Mouse (Mus musculus): ENCODE results near the gene Snx8.

The Snx8 gene

DNA sequence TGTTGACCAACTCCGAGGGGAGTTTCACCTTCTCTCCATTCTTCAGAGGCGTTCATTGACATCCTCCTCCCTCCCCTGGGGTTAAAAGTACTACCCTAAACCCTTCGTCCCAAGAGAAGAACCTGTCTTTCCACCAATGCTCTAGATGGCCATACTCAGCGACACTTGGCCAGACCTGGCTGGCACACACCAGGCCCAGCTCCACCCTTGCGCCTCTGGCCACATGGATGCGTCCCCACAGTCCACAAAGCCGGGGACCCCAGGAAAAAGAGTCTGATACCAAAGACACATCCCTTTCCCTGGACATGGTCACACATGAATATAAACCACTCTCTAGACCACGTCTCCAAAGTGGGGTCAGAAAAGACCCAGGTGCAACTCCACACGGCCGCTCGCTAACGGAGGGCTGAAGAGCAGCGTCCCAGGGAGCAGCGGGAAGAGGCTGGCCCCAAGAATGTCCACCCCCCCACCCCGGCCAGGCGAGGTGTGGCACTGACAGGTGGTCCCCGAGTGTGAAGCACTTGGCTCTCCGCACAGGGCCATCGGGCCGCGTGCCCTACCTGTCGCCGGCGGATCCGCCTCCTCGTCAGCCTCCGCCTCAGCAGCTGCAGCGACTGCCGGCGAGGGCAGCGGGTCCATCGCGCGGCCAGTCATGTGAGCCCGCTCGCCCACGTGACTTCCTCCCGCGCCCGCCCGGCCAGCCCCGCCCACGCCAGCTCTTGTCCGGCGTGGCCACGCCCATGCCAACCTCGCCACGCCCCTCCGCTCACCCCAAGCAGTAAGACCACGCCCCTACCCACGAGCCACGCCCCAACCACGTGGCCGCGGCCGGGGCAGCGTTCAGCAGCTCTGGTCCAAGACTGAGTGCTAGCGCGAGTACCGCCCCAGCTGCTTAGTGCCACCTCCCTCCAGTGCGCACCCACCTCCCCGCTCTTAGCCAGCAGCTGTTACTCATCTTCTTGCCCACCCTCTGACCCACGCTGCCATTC lies at the start of gene Snx8:
Gene Snx8 (minus strand): TSS at position 675 of the 989 bp plus-strand sequence.
- peak; percentile 96 for DNase-seq (ENCODE audit: low spot score)

DNA sequence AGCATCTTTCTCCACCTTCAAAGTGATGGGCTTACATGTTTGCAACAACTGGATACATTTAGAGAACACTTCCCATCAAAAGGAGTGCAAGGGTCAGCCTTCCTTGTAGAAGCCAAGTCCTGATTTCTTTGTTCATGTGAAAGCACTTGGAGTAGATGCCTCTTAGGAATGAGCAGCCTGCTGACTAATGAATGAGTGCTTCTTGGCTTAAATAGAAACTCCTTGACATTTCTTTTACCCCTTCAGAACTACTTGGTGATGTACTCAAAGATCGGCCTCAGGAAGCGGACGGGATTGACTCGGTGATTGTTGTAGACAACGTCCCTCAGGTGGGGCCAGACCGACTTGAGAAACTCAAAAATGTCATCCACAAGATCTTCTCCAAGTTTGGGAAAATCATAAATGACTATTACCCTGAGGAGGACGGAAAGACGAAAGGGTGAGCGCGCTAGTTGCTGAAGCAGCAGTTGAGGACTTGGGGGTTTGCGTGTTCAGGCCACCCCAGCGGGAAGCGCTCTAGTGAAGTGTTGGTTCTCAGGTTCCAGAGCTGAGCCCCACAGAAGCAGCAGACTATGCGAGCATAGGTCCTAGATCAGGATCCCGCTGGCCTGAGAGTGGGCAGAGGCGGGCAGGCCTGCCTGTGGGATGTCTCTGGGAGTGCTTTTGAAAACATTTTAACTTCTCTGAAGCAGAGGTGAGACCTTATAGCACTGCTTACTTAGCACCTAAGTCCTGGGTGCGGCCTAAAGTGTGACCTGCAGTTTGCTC lies 36.1 kb upstream of the Snx8 start:
- DNase-seq (ENCODE audit: low spot score) = no peak

DNA sequence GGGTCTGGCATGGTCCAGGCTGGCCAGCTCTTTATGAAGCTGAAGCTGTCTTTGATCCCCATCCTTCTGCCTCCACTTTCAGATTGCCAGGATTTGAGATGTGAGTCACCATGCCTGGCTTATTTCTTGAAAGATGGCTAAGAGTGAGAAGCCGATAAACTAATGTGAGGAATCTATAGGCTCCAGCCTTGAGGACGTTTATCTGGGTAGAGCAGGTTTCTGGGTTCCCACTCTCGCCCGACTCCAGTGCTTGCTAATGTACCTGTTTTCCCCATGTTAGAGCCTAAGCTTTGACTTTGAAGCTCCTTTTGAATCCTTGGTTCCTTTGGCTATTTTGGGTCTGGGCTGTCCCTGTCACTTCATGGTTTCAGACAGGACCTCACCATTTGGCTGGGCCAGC lies 31.6 kb upstream of the Snx8 start:
- DNase-seq (ENCODE audit: low spot score) = no peak

DNA sequence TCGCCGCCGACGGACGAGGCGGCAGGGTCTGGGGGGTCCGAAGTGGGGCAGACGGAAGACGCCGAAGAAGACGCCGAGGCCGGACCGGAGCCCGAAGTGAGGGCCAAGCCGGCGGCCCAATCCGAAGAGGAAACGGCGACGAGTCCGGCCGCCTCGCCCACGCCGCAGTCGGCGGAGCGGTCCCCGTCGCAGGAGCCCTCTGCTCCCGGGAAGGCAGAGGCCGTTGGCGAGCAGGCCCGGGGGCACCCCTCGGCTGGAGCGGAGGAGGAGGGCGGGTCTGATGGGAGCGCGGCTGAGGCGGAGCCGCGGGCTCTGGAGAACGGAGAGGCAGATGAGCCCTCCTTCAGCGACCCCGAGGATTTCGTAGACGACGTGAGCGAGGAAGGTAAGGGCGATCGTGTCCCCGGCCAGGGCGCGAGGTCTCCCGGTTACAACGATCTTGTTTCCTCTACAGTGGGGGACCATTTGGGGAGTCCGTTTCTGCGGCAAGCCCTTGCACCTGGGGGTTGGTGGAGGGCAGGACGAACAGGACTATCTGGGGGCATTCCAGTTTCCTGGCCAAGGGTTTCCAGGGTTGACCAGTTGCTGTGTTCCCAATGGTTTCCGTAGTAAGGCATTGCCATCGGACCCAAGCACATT lies 30.5 kb upstream of the Snx8 start:
- DNase-seq (ENCODE audit: low spot score) = peak; percentile 17

DNA sequence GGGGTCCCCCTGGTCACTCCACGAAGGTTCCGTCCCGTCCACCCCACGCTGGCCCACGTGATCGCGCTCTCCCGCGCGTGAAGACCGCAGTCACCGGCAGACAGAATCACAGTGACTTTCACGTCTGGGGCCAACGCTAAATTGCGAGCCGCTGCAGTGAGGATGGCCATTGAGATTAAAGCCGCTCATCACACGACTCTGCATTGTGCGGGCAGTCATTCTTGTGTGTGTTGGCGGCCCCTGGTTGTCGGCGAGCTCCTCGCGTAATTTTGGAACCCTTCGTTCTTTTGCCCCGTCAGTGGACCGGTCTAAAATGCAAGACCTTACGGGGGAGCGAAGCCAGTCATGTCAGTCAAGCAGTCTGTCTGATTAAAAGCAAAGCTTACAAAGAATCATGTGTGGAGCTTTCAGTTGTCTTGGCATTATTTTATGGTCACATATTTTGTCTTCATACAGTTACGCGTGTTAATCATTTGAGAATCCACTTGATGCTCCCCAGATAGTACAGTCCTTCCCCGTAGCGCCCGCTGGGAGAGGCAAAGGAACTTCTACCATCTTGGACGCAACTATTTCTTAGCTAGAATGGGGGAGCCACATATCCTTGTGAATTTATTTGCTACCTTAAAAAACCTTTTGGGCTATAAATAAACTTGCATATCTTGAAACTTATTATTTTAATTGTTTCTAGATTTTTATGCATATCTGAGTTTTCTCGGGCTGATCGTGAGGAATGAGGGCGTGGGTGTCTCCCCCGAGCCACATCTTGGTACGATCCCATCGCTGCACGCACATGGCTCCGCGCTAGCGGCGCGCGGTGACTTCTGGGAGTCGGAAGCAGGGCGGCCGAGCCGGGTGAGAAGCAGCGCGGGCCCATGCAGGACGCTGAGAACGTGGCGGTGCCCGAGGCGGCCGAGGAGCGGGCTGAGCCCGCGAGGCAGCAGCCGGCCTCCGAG lies 29.7 kb upstream of the Snx8 start, which contains the start of gene Eif3b:
Gene Eif3b (plus strand): TSS at position 840 of the 953 bp plus-strand sequence.
- DNase-seq (ENCODE audit: low spot score) = peak; percentile 78

DNA sequence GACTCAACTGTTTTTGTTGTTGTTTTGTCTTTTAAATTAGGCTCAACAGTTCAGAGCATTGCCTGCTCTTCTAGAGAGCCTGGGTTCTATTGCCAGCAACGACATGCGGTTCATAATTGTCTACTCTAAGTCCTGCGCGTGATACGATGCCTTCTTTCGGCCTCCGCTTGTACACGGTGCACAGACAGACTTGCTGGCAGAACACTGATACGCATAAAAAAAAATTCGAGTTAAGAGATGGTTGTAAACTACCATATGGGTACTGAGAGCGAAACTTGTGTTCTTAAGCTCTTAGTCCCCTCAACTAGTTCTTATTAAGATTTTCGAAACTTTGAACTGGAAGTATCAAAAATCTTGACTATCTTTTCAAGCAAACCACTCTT lies 29.0 kb upstream of the Snx8 start:
- no peak for DNase-seq (ENCODE audit: low spot score)

DNA sequence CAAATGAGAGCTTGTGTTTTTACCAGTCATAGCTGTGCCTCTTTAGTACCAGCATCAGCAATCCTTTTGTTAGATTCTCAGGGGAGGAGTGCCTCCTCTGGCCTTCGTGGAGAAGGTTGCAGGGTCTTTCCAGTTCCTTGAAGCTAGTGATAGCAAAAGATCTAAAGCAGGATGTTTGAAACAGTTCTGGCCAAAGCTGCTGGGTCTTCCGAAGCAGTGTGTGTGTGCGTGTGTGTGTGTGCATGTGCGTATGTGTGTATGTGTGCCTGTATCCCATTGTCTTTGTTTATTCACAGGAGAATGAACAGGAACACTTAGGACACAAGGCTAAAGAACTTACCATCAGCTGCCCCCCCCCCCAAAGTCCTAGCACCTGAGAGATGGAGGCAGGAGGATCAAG lies 25.6 kb upstream of the Snx8 start:
- DNase-seq (ENCODE audit: low spot score) = no peak

DNA sequence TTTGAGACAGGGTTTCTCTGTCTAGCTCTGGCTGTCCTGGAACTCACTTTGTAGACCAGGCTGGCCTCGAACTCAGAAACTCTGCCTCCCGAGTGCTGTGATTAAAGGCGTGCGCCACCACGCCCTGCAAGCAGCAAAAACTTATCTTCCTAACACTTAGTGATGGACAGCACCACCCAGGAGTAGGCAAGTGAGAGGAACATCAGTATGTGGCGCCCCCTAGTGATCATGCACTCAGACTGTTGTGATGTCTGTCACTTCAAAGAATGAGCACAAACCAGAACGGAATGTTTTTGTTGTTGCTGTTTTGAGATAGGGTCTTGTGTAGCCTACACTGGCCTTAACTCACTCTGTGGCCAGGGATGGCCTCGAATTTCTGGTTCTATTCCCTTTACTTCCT lies 22.3 kb upstream of the Snx8 start:
- DNase-seq (ENCODE audit: low spot score) = peak; percentile 37

DNA sequence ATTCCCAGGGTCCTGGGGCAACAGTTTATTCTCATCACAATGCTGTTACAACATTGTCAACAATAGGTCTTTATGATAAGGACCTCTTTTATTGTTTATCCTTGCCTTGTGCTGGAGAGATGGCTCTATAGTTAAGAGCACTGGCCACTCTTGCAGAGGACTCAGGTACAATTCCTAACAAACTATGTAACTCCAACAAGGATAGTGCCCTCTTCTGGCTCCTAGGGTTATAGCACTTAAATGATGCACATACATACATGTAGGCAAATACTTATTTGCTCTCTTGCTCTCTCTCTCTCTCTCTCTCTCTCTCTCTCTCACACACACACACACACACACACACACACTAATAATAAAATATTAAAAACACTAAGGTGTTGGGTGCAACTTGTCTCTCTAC lies 19.7 kb upstream of the Snx8 start:
- DNase-seq (ENCODE audit: low spot score) = no peak

DNA sequence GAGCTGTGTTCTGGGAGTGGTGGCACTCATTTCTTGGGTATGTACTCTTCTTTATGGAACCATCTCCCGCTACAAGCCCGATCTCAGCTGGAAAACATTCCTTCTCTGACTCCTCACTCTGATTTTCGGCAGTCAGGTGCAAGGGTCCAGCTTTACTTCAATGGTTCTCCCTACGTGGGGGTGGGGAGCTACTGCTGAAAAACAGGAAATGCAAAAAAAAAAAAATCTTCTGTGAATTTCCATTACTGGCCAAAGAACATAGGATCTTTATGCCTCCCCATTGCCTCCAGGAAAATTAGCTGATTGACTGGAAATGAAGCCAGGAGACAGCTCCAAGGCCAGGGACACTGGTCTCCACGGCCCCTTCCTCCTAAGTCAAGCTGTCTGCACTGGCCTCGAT lies 17.6 kb upstream of the Snx8 start:
- DNase-seq (ENCODE audit: low spot score) = no peak

DNA sequence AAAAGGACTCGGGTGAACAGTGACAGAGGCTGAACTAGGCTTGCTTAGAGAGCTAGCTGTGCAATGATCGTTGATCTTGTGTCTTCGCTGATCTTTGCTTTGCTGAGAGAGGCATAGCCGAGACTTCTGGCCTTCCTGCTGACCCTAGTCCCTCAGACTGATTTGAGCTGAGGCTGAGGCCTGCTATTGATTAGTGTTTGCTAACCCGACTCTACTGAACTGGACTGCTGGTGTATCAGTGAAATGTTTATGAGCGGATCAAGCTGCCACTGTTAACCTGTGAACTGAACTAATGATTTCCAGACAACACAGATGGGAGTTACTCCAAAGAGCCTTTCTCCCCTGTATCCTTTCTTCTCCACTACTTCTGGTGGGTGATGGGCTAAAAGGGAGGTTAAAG lies 16.1 kb upstream of the Snx8 start:
- no peak for DNase-seq (ENCODE audit: low spot score)

DNA sequence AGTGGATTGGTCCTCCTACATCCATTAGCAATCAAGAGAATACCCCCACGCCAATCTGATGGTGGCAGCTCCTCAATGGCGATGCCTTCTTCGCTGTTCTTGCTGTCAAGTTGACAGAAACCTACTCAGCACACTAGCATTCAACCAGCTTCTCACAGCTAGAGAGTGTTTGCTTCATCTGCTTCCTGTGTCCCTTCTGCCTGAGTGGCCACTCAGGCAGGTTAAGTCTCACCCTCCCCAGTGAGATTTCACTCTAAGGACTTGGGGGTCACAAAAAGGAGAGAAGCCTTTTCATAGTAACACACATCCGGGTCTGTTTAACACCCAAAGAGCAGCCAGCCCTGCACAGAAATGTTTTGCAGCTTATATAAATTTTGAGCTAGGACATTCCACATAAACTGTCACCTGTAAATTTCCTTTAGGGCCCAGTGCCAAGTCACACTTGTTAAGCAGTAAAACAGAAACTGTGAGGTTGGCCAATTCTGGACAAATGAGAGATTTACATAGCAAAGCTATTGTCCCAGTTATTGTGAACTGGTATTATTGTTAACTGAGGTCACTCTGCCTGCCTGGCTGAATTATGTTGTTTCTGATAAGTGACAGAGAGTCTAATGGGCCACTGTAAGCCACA lies 13.7 kb upstream of the Snx8 start:
- no peak for DNase-seq (ENCODE audit: low spot score)

DNA sequence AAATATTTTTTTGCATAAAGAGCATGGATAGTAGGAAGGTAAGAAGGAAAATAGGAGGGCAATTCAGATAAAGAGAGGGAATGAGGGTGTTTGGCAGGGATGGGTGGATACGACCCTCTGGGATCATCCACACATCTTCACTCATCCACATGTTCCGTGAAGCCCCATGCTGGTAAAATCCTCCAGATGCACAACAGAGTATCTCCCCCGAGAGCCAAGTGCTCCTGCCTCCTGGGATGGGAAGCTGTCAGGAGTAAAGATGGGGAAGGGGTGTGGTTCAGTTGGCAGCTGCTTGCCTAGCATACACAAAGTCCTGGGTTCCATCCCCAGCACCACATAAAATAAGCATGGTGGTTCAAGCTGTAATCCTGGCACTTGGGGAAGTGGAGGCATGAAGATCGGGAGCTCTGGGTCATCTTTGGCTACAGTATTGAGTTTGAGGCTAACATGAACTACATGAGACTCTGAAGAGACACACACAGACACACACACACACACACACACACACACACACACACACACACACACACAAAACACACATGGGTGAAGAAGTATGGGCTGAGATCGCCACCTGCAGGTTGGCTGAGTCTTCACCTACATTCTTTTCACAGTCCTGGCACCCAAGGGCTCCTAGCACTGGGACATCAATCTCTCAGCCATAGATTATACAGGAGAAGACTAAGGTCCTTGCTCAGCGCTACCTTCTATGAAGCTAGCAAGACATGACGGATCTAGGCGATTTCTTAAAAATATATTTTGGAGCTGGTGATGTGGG lies 7.3 kb upstream of the Snx8 start:
- no peak for DNase-seq (ENCODE audit: low spot score)

DNA sequence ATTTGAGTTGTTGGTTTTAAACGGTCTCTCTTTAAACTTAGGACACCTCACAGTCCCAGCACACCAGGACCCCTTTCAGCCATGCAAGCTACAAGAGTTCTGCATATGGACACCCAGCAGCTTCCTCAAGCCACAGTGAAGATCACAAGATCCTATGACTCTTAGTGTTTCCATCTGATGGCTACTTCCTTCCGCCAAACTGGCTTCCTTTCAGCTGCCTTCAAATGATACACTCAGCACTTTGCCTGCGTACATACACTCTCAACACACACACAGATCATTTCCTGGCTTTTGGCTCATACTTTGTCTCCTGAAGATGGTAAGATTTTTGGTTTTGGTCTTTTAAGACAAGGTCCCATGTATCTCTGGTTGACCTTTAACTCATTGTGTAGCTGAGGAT lies 3.6 kb upstream of the Snx8 start:
- DNase-seq (ENCODE audit: low spot score) = no peak

DNA sequence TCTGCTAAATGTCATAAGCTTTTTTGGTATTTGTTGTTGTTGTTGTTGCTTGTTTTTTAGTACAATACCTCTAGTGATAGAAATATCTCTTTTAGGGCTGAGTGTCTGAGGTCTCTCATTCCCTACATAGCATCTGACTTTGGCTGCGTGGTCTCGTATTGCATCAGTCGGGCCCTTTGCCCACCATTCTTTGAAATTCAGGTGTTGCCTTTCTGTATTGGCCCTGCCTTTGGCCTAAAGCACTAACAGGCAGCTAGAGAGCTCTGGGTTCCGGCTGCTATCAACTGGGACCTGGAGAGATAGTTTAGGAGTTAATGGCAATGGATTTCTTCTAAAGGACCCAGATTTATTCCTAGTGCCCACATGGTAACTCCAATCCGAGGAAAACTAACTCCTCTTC lies 2.9 kb upstream of the Snx8 start:
- DNase-seq (ENCODE audit: low spot score) = no peak

DNA sequence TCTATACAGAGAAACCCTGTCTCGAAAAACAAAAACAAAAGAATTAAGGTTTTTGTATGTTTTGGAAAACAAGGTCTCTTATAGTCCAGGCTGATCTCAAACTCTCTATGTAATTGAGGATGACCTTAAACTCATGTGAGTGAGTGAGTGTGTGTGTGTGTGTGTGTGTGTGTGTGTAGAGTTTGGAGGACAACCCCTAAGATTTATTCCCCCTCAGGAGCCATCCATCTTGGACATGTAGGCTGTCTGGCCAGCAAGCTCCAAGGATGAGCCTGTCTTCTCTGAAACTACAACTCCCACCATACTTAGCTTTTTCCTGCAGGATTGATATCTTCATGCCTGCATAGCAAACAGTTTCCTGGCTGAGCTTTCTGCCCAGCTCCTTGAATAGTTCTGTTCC lies 2.4 kb upstream of the Snx8 start:
- DNase-seq (ENCODE audit: low spot score) = no peak

DNA sequence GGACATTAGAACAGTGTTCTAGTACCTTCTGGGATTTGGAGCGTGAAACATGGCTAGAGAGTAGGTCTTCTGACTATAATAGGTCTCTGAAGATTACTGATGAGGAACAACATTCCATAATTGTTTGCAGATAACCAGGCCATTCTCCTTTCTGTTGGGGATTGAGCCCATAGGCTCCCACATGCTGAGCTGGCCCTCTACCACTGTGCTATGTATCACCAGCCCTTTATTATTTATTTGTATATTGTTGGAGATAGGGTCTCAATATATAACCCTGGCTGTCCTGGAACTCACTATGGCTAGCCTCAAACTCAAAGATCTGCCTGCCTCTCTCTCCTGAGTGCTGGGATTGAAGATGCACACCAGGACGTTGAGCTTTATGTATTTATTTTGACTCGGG lies 585 bp upstream of the Snx8 start:
- DNase-seq (ENCODE audit: low spot score) = no peak

DNA sequence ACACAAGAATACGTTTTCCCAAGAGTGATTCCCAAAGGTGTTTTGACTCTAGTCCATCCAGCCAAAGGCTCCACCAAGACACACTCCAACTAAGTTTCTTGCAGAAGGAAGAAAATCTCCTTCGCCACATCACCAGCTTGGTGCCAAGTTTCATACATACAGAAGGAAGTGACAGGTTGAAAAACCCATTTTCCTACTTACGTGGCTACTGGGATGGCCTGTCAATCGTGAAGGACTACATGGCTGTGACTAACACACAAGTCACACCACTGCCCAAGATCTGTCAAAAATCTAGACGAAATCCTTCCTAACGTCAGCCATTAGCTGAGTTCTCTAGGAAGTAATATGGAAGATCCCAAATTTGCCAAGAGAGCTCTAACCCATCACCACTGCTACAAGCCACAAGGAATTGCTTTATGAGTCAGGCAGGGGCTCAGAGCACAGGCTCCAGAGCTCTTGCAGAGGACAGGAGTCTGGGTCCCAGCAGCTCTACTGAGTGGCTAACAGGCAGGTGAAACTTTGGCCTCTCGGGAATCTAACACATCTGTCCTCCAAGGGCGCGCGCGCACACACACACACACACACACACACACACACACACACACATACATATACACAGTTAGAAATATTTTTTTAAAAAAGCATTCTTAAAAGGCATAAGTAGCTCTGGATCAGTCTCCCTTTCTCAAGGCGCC lies 1.1 kb downstream of the Snx8 start:
- DNase-seq (ENCODE audit: low spot score) = no peak

DNA sequence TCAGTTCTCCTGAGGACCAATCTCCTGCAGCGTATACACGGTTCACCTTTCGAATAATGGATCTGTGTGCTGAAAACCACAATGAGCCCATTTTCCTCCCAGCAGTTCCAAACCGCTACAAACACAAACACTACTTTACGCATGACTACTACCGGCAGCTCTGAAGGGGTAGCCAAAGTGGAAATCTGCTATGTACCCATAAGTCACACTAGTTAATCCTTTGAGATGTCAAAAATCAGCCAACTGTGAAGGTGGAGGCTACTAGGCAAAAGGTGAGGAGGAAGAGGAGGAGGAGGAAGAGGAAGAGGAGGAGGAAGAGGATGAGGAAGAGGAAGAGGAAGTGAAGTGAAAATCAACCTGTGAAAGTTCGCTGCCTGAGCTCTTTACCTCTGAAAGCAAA lies 1.8 kb downstream of the Snx8 start:
- DNase-seq (ENCODE audit: low spot score) = no peak

DNA sequence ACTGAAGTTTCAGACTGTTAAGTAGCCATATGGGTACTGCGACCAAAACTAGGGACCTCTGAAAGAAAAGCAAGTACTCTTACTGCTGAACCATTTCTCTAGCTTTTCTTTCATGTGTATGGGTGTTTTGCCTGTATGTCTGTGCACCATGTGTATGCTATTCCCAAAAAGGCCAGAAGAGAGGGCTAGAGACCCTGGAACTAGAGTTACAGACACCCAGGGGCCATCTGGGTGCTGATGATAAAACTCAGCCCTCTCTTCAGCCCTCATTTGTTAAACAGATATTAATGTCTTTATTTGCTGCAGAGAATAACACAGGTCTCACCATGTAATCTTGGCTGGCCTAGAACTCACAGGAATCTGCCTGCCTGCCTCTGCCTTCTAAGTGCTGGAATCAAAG lies 4.6 kb downstream of the Snx8 start:
- DNase-seq (ENCODE audit: low spot score) = no peak
